Mouse (Mus musculus) hindbrain, embryonic 11.5 days (tissue): ENCODE measurements at regions not wholly inside any gene's neighbourhood (a gene's known extent, or its start where the extent isn't known, plus 50 kb on each side); places are given as distances from the start of the nearest gene placed in this dataset.

Source experiments
- ATAC-seq: fragments of 200-750 bp; cut with Nextera tagmentation; 2 replicates; pipeline ENCODE4 v1.8.0; 2017; ENCODE audit warnings: mild to moderate bottlenecking, moderate TSS enrichment, moderate library complexity; ENCODE audit not compliant: low FRiP score
- DNase-seq: peaks from one replicate; pipeline ENCODE4 v3.0.0-alpha.2; 2015; ENCODE audit warnings: low spot score
- H3K27ac ChIP-seq: fragments of 300-500 bp; sonication (generic); 2 replicates; pipeline ENCODE4 v1.5.1; 2014; ENCODE audit warnings: mild to moderate bottlenecking, low read depth, low read length
- H3K27me3 ChIP-seq: fragments of 300-500 bp; sonication (generic); 2 replicates; pipeline ENCODE4 v1.6.1; 2014; ENCODE audit warnings: mild to moderate bottlenecking, low read length, moderate library complexity, mixed read lengths; ENCODE audit not compliant: control insufficient read depth, insufficient read depth
- H3K36me3 ChIP-seq: fragments of 300-500 bp; sonication (generic); 2 replicates; pipeline ENCODE4 v1.6.1; 2014; ENCODE audit warnings: mild to moderate bottlenecking, low read length, moderate library complexity, mixed read lengths; ENCODE audit not compliant: control insufficient read depth, insufficient read depth
- H3K4me1 ChIP-seq: fragments of 300-500 bp; sonication (generic); replicated peaks from 2 replicates; pipeline ENCODE4 v1.6.1; 2014; ENCODE audit warnings: low read length, mixed read lengths; ENCODE audit not compliant: control insufficient read depth, insufficient read depth
- H3K4me2 ChIP-seq: fragments of 300-500 bp; sonication (generic); replicated peaks from 2 replicates; pipeline ENCODE4 v1.6.1; 2014; ENCODE audit warnings: mild to moderate bottlenecking, low read depth, low read length
- H3K4me3 ChIP-seq: fragments of 300-500 bp; sonication (generic); 2 replicates; pipeline ENCODE4 v1.5.1; 2014; ENCODE audit warnings: low read depth, low read length
- H3K9ac ChIP-seq: fragments of 300-500 bp; sonication (generic); 2 replicates; pipeline ENCODE4 v1.6.1; 2014; ENCODE audit warnings: low read depth, low read length
- H3K9me3 ChIP-seq: fragments of 300-500 bp; sonication (generic); 2 replicates; pipeline ENCODE4 v1.6.1; 2016; ENCODE audit warnings: low read length; ENCODE audit not compliant: control insufficient read depth
- WGBS: fragments of 180-500 bp; shearing (Covaris S2); extraction: QIAGEN DNeasy Blood & Tissue Kit; methylation state at CpG from one replicate; pipeline ENCODE4 v1.1.7; 2014; 5-methylcytosine and 5-hydroxymethylcytosine counted together

GRCm38 (mm10) chr1:15155046-15155445 lies 938.1 kb downstream of the 4930444P10Rik start:
- no peak overlapping the region for H3K4me3 ChIP-seq
- WGBS: 92% methylated on average over 2 of the region's 2 CpGs
- no peaks in the 10 kb centered on the region for H3K27me3 ChIP-seq
- H3K4me1 ChIP-seq: no peaks in the 10 kb centered on the region
- no peak overlapping the region for H3K27ac ChIP-seq
- no peak for ATAC-seq
- no peaks in the 10 kb centered on the region for H3K36me3 ChIP-seq
- H3K9me3 ChIP-seq: no peaks in the 10 kb centered on the region
- no peak for DNase-seq
- no peak overlapping the region for H3K4me2 ChIP-seq
- H3K9ac ChIP-seq: no peak overlapping the region

GRCm38 (mm10) chr1:15153952-15154351 lies 939.2 kb downstream of the 4930444P10Rik start:
- Histone ChIP-seq H3K9ac (no peak overlapping the region), H3K27ac (no peak overlapping the region), H3K4me1 (no peaks in the 10 kb centered on the region), H3K27me3 (no peaks in the 10 kb centered on the region), H3K9me3 (no peaks in the 10 kb centered on the region), H3K4me3 (no peak overlapping the region), H3K36me3 (no peaks in the 10 kb centered on the region), H3K4me2 (no peak overlapping the region)
- no peak for ATAC-seq
- DNase-seq: no peak
- 98% methylated on average over 2 of the region's 2 CpGs for WGBS

GRCm38 (mm10) chr1:15143922-15144591 lies 949.1 kb downstream of the 4930444P10Rik start:
- H3K27me3 ChIP-seq: no peaks in the 10 kb centered on the region
- no peak overlapping the region for H3K9ac ChIP-seq
- H3K36me3 ChIP-seq: no peaks in the 10 kb centered on the region
- no peak overlapping the region for H3K27ac ChIP-seq
- no peak for ATAC-seq
- no peaks in the 10 kb centered on the region for H3K9me3 ChIP-seq
- no peak overlapping the region for H3K4me2 ChIP-seq
- WGBS: 84% methylated on average over 1 of the region's 1 CpGs
- DNase-seq: no peak
- no peaks in the 10 kb centered on the region for H3K4me1 ChIP-seq
- no peak overlapping the region for H3K4me3 ChIP-seq

GRCm38 (mm10) chr1:15118462-15118861 lies 974.7 kb downstream of the 4930444P10Rik start:
- Histone ChIP-seq H3K27me3 (no peaks in the 10 kb centered on the region), H3K4me3 (no peak overlapping the region), H3K9ac (no peak overlapping the region), H3K9me3 (no peaks in the 10 kb centered on the region), H3K4me1 (no peaks in the 10 kb centered on the region), H3K36me3 (no peaks in the 10 kb centered on the region), H3K4me2 (no peak overlapping the region), H3K27ac (no peak overlapping the region)
- ATAC-seq (no peak), DNase-seq (no peak)
- 75% methylated on average over 3 of the region's 3 CpGs for WGBS

GRCm38 (mm10) chr1:15111420-15111819 lies 981.7 kb downstream of the 4930444P10Rik start:
- Histone ChIP-seq H3K4me1 (no peaks in the 10 kb centered on the region), H3K27ac (no peak overlapping the region), H3K4me2 (no peak overlapping the region), H3K9me3 (no peaks in the 10 kb centered on the region), H3K4me3 (no peak overlapping the region), H3K36me3 (no peaks in the 10 kb centered on the region), H3K9ac (no peak overlapping the region), H3K27me3 (no peaks in the 10 kb centered on the region)
- DNase-seq (no peak), ATAC-seq (no peak)
- WGBS: 84% methylated on average over 2 of the region's 2 CpGs

- no peak for ATAC-seq
- H3K27ac ChIP-seq: no peak overlapping the region
- H3K4me3 ChIP-seq: no peak overlapping the region
- no peak for DNase-seq
- no peaks in the 10 kb centered on the region for H3K4me1 ChIP-seq
- no peak overlapping the region for H3K4me2 ChIP-seq
- H3K9me3 ChIP-seq: no peaks in the 10 kb centered on the region
- no peaks in the 10 kb centered on the region for H3K36me3 ChIP-seq
- no peak overlapping the region for H3K9ac ChIP-seq
- H3K27me3 ChIP-seq: no peaks in the 10 kb centered on the region
- 100% methylated on average over 1 of the region's 1 CpGs for WGBS
Measured at GRCm38 (mm10) chr1:15070331-15070730, 1022.8 kb downstream of the 4930444P10Rik start.

- ATAC-seq: no peak
- H3K4me1 ChIP-seq: no peaks in the 10 kb centered on the region
- no peaks in the 10 kb centered on the region for H3K36me3 ChIP-seq
- no peaks in the 10 kb centered on the region for H3K27me3 ChIP-seq
- H3K4me3 ChIP-seq: no peak overlapping the region
- H3K9me3 ChIP-seq: no peaks in the 10 kb centered on the region
- no peak overlapping the region for H3K9ac ChIP-seq
- H3K4me2 ChIP-seq: no peak overlapping the region
- WGBS: 38% methylated on average over 1 of the region's 1 CpGs
- H3K27ac ChIP-seq: no peak overlapping the region
- no peak for DNase-seq
Measured at GRCm38 (mm10) chr1:15034047-15034446, 1059.1 kb downstream of the 4930444P10Rik start.

GRCm38 (mm10) chr1:15018460-15018779 lies 1074.7 kb downstream of the 4930444P10Rik start:
- no peaks in the 10 kb centered on the region for H3K9me3 ChIP-seq
- no peak overlapping the region for H3K4me2 ChIP-seq
- H3K9ac ChIP-seq: no peak overlapping the region
- H3K4me1 ChIP-seq: no peaks in the 10 kb centered on the region
- H3K36me3 ChIP-seq: no peaks in the 10 kb centered on the region
- 84% methylated on average over 4 of the region's 4 CpGs for WGBS
- ATAC-seq (no peak; the same call in 1 of the 2 replicates), DNase-seq (no peak)
- H3K27me3 ChIP-seq: no peaks in the 10 kb centered on the region
- no peak overlapping the region for H3K4me3 ChIP-seq
- H3K27ac ChIP-seq: no peak overlapping the region

- Histone ChIP-seq H3K36me3 (no peaks in the 10 kb centered on the region), H3K4me2 (no peak overlapping the region), H3K9me3 (no peaks in the 10 kb centered on the region), H3K27me3 (no peaks in the 10 kb centered on the region), H3K9ac (no peak overlapping the region), H3K4me1 (no peaks in the 10 kb centered on the region), H3K4me3 (no peak overlapping the region), H3K27ac (no peak overlapping the region)
- ATAC-seq (peak; percentile 25; the same call in 1 of the 2 replicates), DNase-seq (no peak)
- WGBS: 66% methylated on average over 9 of the region's 9 CpGs
Measured at GRCm38 (mm10) chr1:15017689-15018459, 1075.3 kb downstream of the 4930444P10Rik start.
